Mouse (Mus musculus): ENCODE measurements around the gene Eya2.
"Not testable (repeated sequence)": the region's sequence is repeated elsewhere in the genome, so short reads cannot be mapped to it uniquely, and the experiment has no call there.

The Eya2 gene

DNA sequence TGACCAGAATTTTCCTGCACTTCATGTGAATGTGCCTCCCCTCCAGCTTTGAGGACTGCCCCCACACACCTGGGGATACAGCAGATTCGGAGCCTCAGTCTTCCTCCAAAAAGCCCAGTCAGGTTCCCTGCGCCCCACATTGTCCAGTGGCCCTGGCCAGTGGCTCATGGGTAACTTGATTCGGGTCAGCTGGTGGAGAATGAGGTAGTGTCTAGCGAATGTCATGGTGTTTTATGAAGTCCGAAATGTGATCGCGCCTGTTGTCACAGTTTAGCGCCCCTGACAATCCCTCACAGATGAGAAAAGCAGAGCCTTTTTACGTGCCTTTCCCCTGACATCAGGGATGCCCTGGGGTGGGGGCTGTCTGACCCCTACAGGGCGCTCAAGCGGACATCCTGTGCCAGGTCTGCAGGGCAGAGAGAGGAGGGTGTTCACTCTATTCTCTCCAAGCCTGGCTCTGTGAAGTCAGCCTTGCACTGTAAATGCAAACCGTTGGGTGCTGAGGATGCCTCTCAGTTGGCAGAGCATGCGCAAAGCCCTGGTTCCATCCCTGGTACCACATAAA is 164.7 kb downstream of the Eya2 start:
- no peak for DNase-seq (ENCODE audit: inconsistent age in 2 of 2, low spot score in 1 of 2)

DNA sequence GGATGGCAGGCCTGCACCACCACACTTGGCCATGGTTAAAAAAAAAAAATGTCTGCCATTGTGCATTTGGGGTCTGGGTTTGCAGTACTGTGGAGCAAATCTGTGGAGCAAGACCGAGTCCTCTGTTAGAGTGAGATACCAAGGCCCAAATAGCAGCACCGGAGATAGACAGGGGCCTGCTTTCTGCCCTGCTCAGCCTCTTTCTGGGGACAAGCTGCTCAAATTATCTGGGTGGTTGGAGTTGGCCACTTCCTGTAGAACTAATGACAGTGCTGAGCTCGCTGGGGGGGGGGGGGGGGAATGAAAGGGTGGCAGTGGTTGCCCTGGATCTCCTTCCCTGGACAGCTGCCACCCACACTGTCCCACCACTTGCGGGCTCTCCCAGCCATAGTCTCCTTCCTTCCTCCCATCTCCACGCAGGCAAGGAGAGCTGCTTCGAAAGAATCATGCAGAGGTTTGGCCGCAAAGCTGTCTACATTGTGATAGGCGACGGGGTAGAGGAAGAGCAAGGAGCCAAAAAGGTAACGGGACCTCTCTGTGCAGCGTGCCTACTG is 174.1 kb downstream of the Eya2 start:
- no peak for DNase-seq (ENCODE audit: inconsistent age in 2 of 2, low spot score in 1 of 2)

DNA sequence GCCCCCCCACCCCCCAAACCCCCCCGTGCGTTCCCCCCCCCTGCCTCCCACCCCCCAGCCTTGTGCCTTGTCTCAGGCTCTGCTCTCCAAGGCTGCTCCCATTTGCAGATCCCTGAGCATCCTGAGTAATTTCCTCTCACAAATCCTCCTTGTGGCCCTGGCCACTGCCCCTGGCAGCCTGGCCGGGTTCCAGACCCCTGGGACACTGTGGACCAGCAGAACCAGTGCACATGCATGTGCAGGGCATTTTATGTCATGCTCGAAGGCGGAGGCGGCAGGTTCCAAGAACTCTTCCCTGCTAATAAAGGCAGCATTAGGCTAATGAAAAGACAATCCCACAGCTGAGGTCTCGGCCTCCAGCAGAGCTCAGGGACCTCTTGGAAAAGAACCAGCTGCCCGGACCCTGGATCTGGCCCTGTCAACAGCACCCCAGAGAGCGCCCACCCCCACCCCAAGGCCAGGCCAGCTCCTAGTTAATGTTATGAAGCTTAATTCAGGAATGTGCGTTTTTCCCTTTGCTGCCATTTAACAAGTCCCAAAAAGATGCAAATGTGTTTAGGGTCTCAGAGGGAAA is 174.6 kb downstream of the Eya2 start:
- DNase-seq (ENCODE audit: inconsistent age in 2 of 2, low spot score in 1 of 2) = no peak

DNA sequence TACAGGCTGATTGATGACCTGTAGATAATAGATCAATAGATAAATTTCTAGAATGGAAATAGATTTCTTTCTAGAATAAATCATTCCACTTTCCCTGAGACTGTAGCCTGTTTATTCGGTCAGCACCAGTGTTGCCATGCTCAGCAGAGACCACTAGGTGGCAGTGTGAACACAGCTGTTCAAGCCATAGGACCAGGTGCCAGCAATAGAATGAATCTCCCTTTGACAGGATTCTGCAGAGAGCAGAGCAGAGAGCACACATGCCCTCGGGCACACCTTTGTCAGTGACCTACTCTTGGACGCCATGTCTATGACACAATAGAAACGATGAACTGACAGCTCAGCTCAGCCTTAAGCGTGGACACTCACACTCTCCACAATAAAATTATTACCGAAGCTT is 184.1 kb downstream of the Eya2 start:
- DNase-seq (ENCODE audit: inconsistent age in 2 of 2, low spot score in 1 of 2) = peak; percentile 69 to 89

DNA sequence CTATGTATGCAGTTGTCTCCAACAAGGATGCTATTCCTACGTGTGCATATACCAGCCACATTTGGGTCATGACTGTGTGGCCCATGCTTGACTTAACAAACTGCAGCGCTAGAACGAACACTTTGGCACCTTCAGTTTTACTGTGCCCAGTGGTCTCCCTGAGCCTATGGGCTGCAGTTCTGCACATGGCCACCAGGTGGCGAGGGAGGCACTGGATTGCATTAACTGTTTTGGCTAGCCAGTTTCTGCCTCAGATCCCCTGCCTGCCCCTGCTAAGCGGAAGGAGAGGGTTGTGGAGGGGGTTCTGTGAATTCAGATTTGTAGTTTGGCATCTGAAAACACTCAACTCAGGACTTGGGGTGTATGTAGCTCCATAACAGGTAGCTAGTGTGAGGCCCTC is 187.5 kb downstream of the Eya2 start:
- DNase-seq (ENCODE audit: inconsistent age in 2 of 2, low spot score in 1 of 2) = peak; percentile 65 to 90

DNA sequence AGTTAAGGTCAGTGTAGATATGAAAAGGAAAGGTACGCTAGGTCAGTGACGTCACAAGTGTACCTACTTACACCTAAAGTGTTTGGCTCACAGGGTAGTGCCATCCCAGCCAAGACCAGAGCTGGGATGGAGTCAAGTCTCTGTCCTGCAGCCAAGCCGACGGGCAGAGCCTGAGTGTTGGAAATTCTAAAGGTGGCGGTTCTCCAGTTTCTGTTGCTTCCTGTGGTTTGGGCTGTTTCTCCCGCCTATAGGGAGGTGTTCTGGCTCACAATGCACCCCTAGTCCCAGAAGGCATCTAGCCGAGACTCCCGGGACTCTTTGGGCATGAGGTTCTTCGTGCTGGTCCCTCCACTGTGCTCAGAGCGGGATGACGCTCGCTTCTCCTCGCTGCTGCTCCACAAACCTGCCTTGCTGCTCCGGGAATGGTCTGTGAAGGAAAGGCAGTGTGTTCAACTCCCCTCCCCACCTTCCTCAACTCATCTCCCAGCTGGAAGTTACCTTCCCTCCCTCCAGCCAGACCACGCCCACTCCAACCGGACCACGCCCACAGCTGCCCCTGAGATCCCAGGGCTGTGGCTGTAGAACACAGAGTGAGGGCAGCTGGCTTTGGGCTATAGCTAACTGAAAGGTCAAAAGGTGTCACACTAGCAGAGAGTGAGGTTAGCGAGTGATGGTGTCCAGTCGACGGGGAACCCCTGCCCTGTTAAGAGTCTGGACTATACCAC is 190.6 kb downstream of the Eya2 start:
- no peak for DNase-seq (ENCODE audit: inconsistent age in 2 of 2, low spot score in 1 of 2)

DNA sequence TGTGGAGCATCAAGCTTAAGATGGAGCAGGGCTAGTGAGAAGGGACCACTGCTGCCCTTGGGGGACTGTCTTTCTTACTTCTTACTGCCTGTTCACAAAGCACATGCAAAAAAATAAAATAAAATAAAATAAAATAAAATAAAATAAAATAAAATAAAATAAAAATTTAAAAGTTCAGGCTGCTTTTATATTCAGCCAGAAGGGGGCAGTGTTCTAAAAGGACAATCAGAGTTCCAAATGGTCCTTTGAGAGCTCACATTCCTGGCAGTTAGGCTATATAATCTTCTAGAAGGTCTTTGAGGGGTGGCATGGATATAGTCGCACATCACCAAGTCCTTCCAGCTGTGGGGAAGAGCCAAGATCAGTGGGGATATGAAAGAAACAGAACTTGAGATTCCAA is 191.6 kb downstream of the Eya2 start:
- DNase-seq (ENCODE audit: inconsistent age in 2 of 2, low spot score in 1 of 2) = no peak

DNA sequence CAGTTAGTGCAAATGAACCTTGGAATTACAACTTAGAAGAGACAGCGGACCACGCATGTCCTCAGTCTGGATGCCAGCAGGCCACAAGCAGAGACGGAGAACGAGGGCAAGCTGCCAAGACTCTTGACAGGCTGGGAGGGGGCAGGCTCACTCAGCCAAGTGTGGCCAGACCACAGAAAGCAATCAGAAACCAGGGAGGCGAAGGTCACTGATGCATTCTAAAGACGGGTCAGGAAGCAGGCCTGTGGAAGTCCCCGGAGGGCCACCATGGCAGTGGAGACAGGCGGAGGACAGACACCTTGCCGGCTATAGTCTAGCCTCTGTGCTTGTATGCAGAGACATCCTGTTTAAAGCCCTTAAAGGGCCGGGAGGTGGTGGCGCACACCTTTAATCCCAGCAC is 193.2 kb downstream of the Eya2 start:
- DNase-seq (ENCODE audit: inconsistent age in 2 of 2, low spot score in 1 of 2) = peak; percentile 82 to 92

DNA sequence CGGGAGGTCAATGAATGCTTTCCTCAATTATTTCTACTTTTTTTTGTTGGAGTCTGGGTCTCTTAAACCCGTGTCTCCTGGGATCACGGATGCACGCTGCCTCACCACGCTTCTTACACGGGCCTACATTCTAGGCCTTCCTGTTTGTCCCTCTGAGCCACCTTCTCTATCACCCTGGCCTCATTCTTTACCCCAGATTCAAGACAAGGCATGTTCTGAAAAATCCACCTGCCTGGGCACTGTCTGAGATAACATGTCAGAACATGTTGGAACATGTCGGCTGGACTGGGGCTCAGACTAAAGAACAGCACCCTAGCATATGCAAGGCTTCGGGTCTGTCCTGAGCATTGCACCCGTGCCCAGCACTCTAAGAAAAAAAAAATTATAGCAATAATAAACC is 194.0 kb downstream of the Eya2 start:
- DNase-seq (ENCODE audit: inconsistent age in 2 of 2, low spot score in 1 of 2) = no peak

DNA sequence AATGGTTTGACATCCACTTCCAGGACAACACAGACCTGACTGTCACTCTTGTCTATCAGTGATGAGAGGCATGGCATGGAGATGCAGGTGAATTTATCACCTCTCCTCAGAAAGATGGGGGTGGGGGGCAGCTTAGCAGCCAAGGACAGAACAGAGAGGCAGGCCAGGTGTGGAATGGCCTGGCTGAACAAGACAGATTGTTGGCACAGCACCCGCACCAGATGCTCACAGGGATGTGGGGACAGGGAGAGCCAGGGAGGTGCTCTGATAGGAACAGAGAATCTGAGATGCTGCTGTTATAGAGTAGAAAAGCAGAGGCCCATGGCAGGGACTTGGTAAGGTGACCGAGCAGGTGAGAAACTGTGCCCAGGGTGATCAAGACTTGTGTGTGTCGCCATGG is 194.8 kb downstream of the Eya2 start:
- DNase-seq (ENCODE audit: inconsistent age in 2 of 2, low spot score in 1 of 2) = no peak

DNA sequence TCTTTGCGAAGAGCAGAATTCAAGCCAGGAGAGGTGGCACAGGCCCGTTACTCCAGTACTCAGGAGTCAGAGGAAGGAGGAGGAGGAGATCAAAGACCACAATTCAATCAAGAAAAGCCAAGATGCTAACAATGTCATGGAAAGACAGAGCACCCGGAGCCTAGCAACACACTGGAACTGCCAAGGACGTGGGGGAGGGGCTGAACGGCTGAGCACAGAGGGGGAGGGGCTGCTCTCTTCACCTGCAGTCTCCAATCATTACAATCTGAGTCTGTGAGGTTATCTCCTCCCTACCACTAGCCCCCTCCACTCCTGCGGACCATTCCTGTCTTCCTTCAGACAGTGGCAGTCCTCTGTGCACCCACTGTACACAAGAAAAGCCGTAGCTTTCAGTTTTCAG is 196.2 kb downstream of the Eya2 start:
- DNase-seq (ENCODE audit: inconsistent age in 2 of 2, low spot score in 1 of 2) = peak; percentile 37 to 62

DNA sequence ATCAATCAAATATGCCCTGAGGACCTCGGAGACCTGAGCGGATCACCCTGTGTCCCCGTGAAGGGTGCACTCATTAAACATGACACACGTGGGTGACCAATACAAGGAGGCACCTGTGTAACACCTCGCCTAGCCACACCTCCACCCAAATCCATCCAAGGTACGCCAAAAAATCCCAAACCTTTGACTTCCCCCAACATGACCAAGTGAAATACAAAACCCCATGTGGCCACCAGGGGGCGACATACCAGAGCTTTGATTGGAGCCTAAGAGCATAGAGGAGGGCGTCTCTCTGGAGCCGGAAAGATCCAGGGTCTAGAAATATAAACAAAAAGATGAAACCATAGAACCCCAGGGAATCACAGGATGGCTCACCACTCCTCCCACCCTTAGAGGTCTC is 196.8 kb downstream of the Eya2 start:
- peak; percentile 48 to 83 for DNase-seq (ENCODE audit: inconsistent age in 2 of 2, low spot score in 1 of 2)

DNA sequence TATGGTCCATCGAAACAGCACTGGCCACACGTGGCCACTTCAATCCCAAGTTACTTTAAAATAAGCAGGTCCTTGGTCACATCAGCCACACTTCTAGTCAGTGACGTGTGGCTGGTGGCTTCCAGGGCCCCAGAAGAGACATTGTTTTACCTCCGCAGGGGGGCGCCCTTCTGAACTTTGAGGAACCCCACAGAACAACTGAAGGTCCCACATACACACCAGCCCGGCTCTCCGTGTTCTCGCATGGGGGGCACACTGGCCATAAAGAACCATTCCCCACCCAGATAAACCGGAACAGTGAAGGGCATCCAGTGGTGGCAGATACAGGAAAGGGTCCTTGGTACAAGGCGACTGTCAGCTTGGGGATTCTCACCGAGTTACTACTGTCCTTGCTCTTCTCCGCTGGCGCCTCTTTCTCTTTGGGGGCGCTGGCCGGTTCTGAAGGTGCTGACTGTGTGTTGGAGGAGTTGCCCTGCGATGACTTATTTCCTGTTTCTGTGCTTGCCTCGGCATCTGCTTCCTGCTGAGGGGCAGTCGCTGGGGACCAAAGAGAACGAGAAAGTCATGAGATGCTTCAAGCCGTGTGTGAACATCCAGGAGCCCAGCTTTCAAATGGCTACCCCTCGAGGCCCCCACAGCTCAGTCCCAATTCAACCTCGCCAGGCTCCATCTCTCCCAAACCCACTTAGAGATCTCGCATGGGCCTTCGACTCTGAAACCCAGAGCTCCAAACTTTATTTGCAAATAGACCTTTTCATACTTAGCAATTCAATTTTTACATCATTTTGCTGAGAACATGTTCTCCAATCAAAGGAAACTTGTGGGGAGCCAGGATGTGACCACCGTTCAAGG is 197.8 kb downstream of the Eya2 start:
- no peak for DNase-seq (ENCODE audit: inconsistent age in 2 of 2, low spot score in 1 of 2)

DNA sequence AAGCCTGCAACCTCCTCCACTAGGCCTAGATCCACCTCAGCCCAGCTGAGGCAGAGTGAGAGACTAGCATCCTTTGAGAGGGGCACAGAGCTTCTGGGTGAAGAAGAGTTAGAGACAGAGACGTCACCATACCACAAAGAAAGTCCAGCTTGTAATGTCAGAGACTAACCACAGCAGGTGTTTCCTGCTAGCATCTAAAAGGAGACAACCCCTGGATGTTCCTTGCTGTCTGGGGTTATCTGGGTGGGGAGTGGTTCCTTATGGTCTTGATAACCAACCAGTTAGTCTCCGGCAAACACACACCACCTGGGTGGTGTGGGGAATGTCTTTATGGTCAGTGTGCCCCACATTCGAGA is 198.4 kb downstream of the Eya2 start:
- DNase-seq (ENCODE audit: inconsistent age in 2 of 2, low spot score in 1 of 2) = no peak

DNA sequence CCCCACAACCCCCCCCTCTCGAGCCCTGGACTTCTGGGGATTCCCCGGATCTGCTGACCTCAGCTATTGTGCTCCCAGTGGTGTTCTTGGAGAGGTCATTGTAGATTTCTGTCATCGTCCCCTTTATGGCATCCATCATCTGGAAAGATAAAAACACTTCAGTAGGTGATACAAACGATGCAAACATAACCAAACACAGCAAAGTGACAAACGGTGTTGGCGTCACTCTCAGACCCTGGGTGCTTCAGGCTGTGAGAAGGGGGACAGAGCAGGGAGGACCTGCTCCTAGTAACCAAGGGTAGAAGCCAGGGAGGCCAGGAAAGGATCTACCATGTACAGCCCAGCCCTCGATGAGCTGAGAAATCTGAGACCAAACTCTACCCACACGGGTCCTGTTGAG is 203.0 kb downstream of the Eya2 start:
- no peak for DNase-seq (ENCODE audit: inconsistent age in 2 of 2, low spot score in 1 of 2)

DNA sequence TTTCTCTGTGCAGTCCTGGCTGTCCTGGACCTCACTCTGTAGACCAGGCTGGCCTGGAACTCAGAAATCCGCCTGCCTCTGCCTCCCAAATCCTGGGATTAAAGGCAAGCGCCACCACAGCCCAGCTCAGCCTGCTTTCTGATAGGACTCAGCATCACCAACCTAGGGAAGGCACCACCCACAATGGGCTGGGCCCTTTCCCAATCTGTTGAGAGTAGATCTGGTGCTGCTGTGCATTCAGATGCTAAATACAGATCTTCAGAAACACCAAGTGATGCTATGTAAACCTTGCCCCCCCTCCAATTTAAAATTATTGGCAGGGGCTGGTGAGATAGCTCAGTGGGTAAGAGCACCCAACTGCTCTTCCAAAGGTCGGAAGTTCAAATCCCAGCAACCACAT is 205.3 kb downstream of the Eya2 start:
- DNase-seq (ENCODE audit: inconsistent age in 2 of 2, low spot score in 1 of 2) = not testable (repeated sequence)

DNA sequence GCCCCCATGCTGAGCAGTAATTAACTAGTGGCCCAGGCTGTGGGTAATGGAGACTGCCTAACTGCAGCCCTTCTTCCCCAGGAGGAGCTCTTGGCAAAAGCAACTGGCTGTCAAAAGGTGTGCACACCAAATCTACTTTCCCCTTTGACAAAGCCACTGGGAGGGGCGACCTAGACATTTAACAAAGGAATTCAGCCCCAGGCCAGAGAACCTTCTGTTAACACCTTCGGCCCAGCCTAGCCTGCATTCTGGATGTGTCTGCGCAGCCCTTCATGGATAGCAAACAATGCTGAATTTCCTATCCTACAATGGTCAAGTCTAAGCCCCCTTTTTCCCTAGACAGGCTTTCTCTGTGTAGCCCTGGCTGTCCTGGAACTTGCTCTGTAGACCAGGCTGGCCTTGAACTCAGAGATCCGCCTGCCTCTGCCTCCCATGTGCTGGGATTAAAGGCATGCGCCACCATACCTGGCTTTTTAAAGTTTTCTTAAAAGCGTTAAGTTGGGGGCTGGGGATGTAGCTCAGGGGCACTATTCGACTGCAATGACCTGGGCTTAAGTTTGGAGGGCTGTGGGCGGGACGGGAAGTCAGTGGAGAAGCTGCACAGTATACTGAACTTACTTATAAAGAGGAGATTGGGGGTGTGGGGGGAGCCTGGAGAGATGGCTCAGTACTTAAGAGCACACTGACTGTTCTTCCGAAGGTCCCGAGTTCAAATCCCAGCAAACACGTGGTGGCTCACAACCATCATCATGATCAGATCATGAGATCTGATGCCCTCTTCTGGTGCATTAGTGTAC is 213.5 kb downstream of the Eya2 start:
- no peak for DNase-seq (ENCODE audit: inconsistent age in 2 of 2, low spot score in 1 of 2)

DNA sequence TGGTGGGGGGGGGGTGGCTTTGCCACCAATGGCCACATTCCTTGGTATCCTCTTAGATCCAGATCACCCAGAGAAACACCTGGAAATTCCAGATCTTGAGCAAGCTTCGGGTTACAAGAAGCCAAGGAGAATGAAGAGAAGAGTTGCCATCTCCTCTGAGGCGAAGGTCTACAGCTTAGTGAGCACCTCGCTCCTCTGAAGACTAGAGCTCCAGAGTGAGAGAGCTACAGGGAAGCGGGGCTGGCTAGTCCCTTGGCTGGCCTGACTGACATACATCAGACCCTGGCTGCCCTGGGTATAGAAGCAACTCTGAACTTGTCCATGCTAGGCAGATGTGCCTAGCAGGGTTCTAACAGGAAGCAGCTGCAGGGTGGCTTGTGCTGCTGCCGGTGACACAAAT is 214.3 kb downstream of the Eya2 start:
- no peak for DNase-seq (ENCODE audit: inconsistent age in 2 of 2, low spot score in 1 of 2)

DNA sequence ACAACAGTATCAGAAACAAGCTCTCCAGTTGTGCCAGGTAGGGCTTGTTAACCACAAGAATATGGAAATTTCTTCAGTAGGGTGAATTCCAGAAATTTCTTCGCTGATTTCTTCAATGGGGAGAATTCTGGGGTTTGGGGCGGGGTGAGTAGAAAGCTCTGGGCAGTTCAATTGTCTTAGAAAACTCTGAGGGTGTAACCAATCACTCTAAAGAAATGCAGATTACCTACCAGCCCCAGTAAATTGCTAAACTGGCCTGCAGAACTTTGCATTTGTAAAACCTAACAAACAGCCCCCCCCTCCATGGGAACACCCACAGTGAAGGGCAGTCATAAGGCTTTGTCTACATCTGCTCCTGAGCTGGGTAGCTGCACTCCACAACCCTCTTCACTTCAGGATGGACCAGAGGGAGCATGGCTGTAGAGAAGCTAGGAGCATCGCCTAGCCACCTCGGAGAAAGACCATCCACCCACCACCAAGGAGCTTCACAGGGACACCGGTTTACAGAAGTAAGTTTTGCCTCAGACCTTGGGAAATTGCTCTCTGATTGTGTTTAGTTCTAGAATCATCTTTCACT is 215.2 kb downstream of the Eya2 start:
- DNase-seq (ENCODE audit: inconsistent age in 2 of 2, low spot score in 1 of 2) = no peak

DNA sequence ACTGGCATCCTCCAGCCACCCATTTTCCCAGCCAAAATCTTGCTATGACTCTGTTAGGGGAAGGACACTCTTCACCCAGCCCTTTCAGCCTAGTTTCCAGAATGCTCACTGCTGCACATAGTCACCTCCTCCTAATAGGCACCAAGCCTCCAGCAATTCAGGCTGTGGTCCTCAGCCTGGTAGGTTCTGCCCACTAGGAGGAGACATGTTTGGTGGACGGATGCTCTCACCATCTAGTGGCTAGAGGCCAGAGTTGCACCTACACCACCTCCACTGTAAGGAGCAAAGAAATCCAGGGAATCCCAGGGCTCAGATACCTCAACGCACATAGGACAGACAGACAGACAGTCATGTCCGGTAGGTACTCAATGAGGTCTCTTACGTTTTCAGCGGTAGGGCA is 216.7 kb downstream of the Eya2 start:
- peak; percentile 55 to 82 for DNase-seq (ENCODE audit: inconsistent age in 2 of 2, low spot score in 1 of 2)

DNA sequence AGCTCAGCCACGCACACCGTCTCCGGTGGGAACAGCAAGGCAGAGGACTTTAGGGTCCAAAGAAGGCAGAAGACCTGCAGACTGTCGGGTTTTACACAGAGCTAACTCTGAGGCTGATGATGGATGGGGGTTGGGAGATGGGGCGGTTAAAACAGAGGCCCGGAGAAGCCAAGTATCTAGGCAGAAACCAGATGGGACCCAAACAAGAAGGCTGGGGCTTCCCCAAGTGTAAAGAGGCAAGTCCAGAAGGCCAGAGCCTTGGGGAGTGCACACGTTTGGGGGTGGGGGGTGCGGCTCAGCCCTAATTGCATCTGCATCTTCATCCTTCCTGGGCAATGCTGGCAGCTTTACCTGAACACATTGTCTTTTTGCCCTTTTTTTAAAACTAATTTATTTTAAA is 218.1 kb downstream of the Eya2 start:
- DNase-seq (ENCODE audit: inconsistent age in 2 of 2, low spot score in 1 of 2) = no peak

All from adrenal gland, adult (tissue).